8 mouse cellular contexts compared by ENCODE assay signal in the genomic region with DNA sequence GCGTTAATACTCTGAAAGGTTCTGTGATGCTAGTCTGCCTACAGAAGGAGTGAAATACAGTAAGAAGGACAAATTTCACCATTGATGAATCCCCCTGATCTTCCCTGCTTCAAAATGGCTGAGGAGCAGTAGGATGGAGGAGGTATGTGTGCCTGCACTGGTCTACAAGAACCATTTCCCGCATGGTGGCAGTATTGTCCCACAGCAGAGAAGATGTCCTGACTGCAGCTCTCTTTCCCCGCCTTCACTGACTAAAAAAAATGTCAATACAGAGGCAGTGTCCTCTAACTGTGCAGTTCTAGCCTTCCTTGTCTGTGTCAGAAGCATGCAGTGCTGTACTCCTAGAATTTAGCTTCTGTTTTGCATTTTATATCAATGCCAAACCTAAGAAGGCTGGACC.
DNase-seq lines count a peak whose midpoint lies in the region; ATAC-seq and TF ChIP-seq lines count a peak whose summit lies in the region.
"Not testable (repeated sequence)": the region's sequence is repeated elsewhere in the genome, so short reads cannot be mapped to it uniquely, and the experiment has no call there.

No protein-coding gene starts in this region.

- not testable (repeated sequence) for H3K4me3 ChIP-seq in ES-E14 (ENCODE audit: insufficient read depth in 1 of 2, low read depth in 1 of 2, low read length in 2 of 2, poor library complexity in 1 of 2, severe bottlenecking in 1 of 2); midbrain, postnatal 0 days (ENCODE audit: low read depth, low read length); stomach, embryonic 14.5 days (ENCODE audit: low read depth, low read length)
- H3K4me3 ChIP-seq in hindbrain, embryonic 12.5 days = peak overlapping the region; percentile 14
- 0 out of 2 replicates have a peak overlapping the region, but pooled peaks have one; percentile 6 for H3K4me3 ChIP-seq in lung, embryonic 14.5 days (ENCODE audit: low read depth, low read length)

- 63% methylated on average over 3 of the region's 3 CpGs for WGBS in hindbrain, embryonic 12.5 days
- 74% methylated on average over 3 of the region's 3 CpGs for WGBS in lung, embryonic 14.5 days
- 58% methylated on average over 3 of the region's 3 CpGs for WGBS in midbrain, postnatal 0 days
- WGBS in stomach, embryonic 14.5 days = 62% methylated on average over 3 of the region's 3 CpGs

- H3K4me2 ChIP-seq in hindbrain, embryonic 12.5 days (replicated peaks) = peak overlapping the region; percentile 30; the same call in 1 of the 2 replicates
- H3K4me2 ChIP-seq in lung, embryonic 14.5 days = peak overlapping the region; percentile 27; the same call in 1 of the 2 replicates
- not testable (repeated sequence) for H3K4me2 ChIP-seq in midbrain, postnatal 0 days (ENCODE audit: low read depth, low read length, poor library complexity, severe bottlenecking); stomach, embryonic 14.5 days (replicated peaks; ENCODE audit: low read depth, low read length)

- in situ Hi-C loops in ES-E14 (cut with MboI; ENCODE audit: low sequenced_read_pairs in 2 of 2, unreplicated experiment in 2 of 2) = not testable (repeated sequence)

- H3K36me3 ChIP-seq in ES-E14 (ENCODE audit: control insufficient read depth, insufficient read depth, low read length, poor library complexity, severe bottlenecking) = peaks cover 13% of the 10 kb centered on the region
- H3K36me3 ChIP-seq in hindbrain, embryonic 12.5 days = peaks cover 13% of the 10 kb centered on the region; the same call in 1 of the 2 replicates
- H3K36me3 ChIP-seq in lung, embryonic 14.5 days (ENCODE audit: insufficient read depth); midbrain, postnatal 0 days (ENCODE audit: insufficient read depth, low read length); stomach, embryonic 14.5 days (ENCODE audit: control insufficient read depth, insufficient read depth, low read length): not testable (repeated sequence)

- not testable (repeated sequence) for H3K9ac ChIP-seq in ES-E14 (ENCODE audit: insufficient read depth, low read depth, low read length, poor library complexity, severe bottlenecking); hindbrain, embryonic 12.5 days; lung, embryonic 14.5 days; midbrain, postnatal 0 days (replicated peaks; ENCODE audit: low read length, poor library complexity, severe bottlenecking); stomach, embryonic 14.5 days (replicated peaks; ENCODE audit: low read depth, low read length)

- TF ChIP-seq CTCF in lung, embryonic 14.5 days (IDR thresholded peaks at IDR 0.05; ENCODE audit: low read depth) = peak; percentile 61
- peak; percentile 74 for TF ChIP-seq CTCF in midbrain, postnatal 0 days (IDR thresholded peaks at IDR 0.05)

- not testable (repeated sequence) for H3K4me1 ChIP-seq in ES-E14 (ENCODE audit: control insufficient read depth in 2 of 2, insufficient read depth in 2 of 2, low read length in 2 of 2, poor library complexity in 1 of 2); hindbrain, embryonic 12.5 days; lung, embryonic 14.5 days (ENCODE audit: insufficient read depth); midbrain, postnatal 0 days (ENCODE audit: insufficient read depth, low read length); stomach, embryonic 14.5 days (ENCODE audit: control insufficient read depth, insufficient read depth, low read length)

- H3K27ac ChIP-seq in ES-E14 (ENCODE audit: insufficient read depth, low read depth, low read length, poor library complexity, severe bottlenecking) = peak overlapping the region; percentile 64; the same call in 1 of the 2 replicates
- not testable (repeated sequence) for H3K27ac ChIP-seq in hindbrain, embryonic 12.5 days; lung, embryonic 14.5 days (ENCODE audit: low read depth)
- H3K27ac ChIP-seq in midbrain, postnatal 0 days (ENCODE audit: low read depth, low read length) = peak overlapping the region; percentile 62; the same call in 1 of the 2 replicates
- H3K27ac ChIP-seq in stomach, embryonic 14.5 days (ENCODE audit: low read length) = peak overlapping the region; percentile 21; the same call in 1 of the 2 replicates

- not testable (repeated sequence) for DNase-seq in ES-E14 (ENCODE audit: low read depth, low spot score)
- DNase-seq in embryo, embryonic 10.5 days (ENCODE audit: low spot score) = peak; percentile 81
- DNase-seq in forelimb bud, embryonic 11.5 days (ENCODE audit: low read depth, low spot score) = peak; percentile 66
- peak; percentile 100 for DNase-seq in layer of hippocampus, adult 9-10 months (ENCODE audit: low spot score)
- DNase-seq in lung, embryonic 14.5 days = peak; percentile 89
- DNase-seq in midbrain, postnatal 0 days (ENCODE audit: low spot score) = peak; percentile 89

- peak; percentile 63; the same call in 1 of the 2 replicates for ATAC-seq in hindbrain, embryonic 12.5 days (ENCODE audit: low FRiP score)
- peak; percentile 72; the same call in 1 of the 2 replicates for ATAC-seq in lung, embryonic 14.5 days (ENCODE audit: insufficient read depth)
- ATAC-seq in midbrain, postnatal 0 days (ENCODE audit: low FRiP score) = 0 out of 2 replicates have a peak, but pooled peaks have one; percentile 54
- not testable (repeated sequence) for ATAC-seq in stomach, embryonic 14.5 days (ENCODE audit: insufficient number of reproducible peaks, insufficient read depth, low FRiP score, low read depth)

- H3K9me3 ChIP-seq in ES-E14 (ENCODE audit: control insufficient read depth, insufficient read depth, low read depth, low read length); hindbrain, embryonic 12.5 days (replicated peaks); lung, embryonic 14.5 days (ENCODE audit: low read depth, low read length); midbrain, postnatal 0 days (ENCODE audit: low read length); stomach, embryonic 14.5 days (ENCODE audit: control insufficient read depth, low read depth, low read length): not testable (repeated sequence)

- H3K27me3 ChIP-seq in hindbrain, embryonic 12.5 days; lung, embryonic 14.5 days (ENCODE audit: insufficient read depth, low read length); midbrain, postnatal 0 days (ENCODE audit: insufficient read depth, low read length); stomach, embryonic 14.5 days (ENCODE audit: control insufficient read depth, insufficient read depth, low read length): not testable (repeated sequence)

TF ChIP-seq in ES-E14, 5 proteins besides CTCF, POLR2A, EP300 and RAD21:
- peak; percentile 98 for TF ChIP-seq ZNF384 (IDR thresholded peaks at IDR 0.05; ENCODE audit: low read depth, low read length)
